Mouse (Mus musculus): ENCODE data around the gene Etnk1. TPM values are rescaled to one million over a fixed set of nuclear protein-coding genes. Genes with fewer than 3 reads are reported as not detected.

Etnk1 gene
- total RNA-seq, 2 experiments from 2014 or later = 161 to 170 TPM

- intact Hi-C loops (cut with DNase I) = no loop called here
- no peak for DNase-seq (ENCODE audit: low spot score in 2 of 2)
These were observed 24.6 kb downstream of the Etnk1 start for GRCm38 (mm10) chr6:143191477-143192098.

GRCm38 (mm10) chr6:143192709-143193108 is 25.7 kb downstream of the Etnk1 start:
- intact Hi-C loops (cut with DNase I) = no loop called here
- peak in 1 of 2 experiments; percentile 27 for DNase-seq (ENCODE audit: low spot score in 2 of 2)

GRCm38 (mm10) chr6:143193166-143193565 is 26.1 kb downstream of the Etnk1 start:
- intact Hi-C loops (cut with DNase I) = no loop called here
- DNase-seq (ENCODE audit: low spot score in 2 of 2) = no peak

GRCm38 (mm10) chr6:143193641-143194040 is 26.6 kb downstream of the Etnk1 start:
- intact Hi-C loops (cut with DNase I) = no loop called here
- no peak for DNase-seq (ENCODE audit: low spot score in 2 of 2)

- intact Hi-C loops (cut with DNase I) = no loop called here
- no peak for DNase-seq (ENCODE audit: low spot score in 2 of 2)
These were observed 30.0 kb downstream of the Etnk1 start for GRCm38 (mm10) chr6:143197053-143197452.

GRCm38 (mm10) chr6:143198421-143198820 is 31.4 kb downstream of the Etnk1 start:
- intact Hi-C loops (cut with DNase I) = no loop called here
- DNase-seq (ENCODE audit: low spot score in 2 of 2) = no peak

GRCm38 (mm10) chr6:143203097-143203496 is 36.1 kb downstream of the Etnk1 start:
- intact Hi-C loops (cut with DNase I) = no loop called here
- no peak for DNase-seq (ENCODE audit: low spot score in 2 of 2)

GRCm38 (mm10) chr6:143208880-143209279 is 41.9 kb downstream of the Etnk1 start:
- intact Hi-C loops (cut with DNase I) = no loop called here

GRCm38 (mm10) chr6:143212766-143213165 is 45.7 kb downstream of the Etnk1 start:
- no peak for DNase-seq (ENCODE audit: low spot score in 2 of 2)
- intact Hi-C loops (cut with DNase I) = no loop called here

More at GRCm38 (mm10) chr6:143208880-143209279, 41.9 kb downstream of the Etnk1 start:
- no peak for DNase-seq (ENCODE audit: low spot score in 2 of 2)

- intact Hi-C loops (cut with DNase I) = no loop called here
- no peak for DNase-seq (ENCODE audit: low spot score in 2 of 2)
These were observed 46.4 kb downstream of the Etnk1 start for GRCm38 (mm10) chr6:143213461-143213860.

GRCm38 (mm10) chr6:143216221-143216620 is 49.2 kb downstream of the Etnk1 start:
- intact Hi-C loops (cut with DNase I) = no loop called here

GRCm38 (mm10) chr6:143219347-143219746 is 52.3 kb downstream of the Etnk1 start:
- intact Hi-C loops (cut with DNase I) = no loop called here
- peak; percentile 85 to 91 for DNase-seq (ENCODE audit: low spot score in 2 of 2)

More at GRCm38 (mm10) chr6:143216221-143216620, 49.2 kb downstream of the Etnk1 start:
- no peak for DNase-seq (ENCODE audit: low spot score in 2 of 2)

GRCm38 (mm10) chr6:143221245-143221644 is 54.2 kb downstream of the Etnk1 start:
- intact Hi-C loops (cut with DNase I) = loop anchor here (5.0 kb wide), 1 partner anchor 1741 kb away; no protein-coding TSS in a partner anchor

GRCm38 (mm10) chr6:143224057-143224456 is 57.0 kb downstream of the Etnk1 start:
- DNase-seq (ENCODE audit: low spot score in 2 of 2) = no peak
- intact Hi-C loops (cut with DNase I) = loop anchor here (5.0 kb wide), 1 partner anchor 1738 kb away; no protein-coding TSS in a partner anchor

More at GRCm38 (mm10) chr6:143221245-143221644, 54.2 kb downstream of the Etnk1 start:
- DNase-seq (ENCODE audit: low spot score in 2 of 2) = no peak

GRCm38 (mm10) chr6:143224885-143225284 is 57.9 kb downstream of the Etnk1 start:
- DNase-seq (ENCODE audit: low spot score in 2 of 2) = no peak
- intact Hi-C loops (cut with DNase I) = loop anchor here (5.0 kb wide), 1 partner anchor 1737 kb away; no protein-coding TSS in a partner anchor

- no peak for DNase-seq (ENCODE audit: low spot score in 2 of 2)
- intact Hi-C loops (cut with DNase I) = no loop called here
These were observed 61.7 kb downstream of the Etnk1 start for GRCm38 (mm10) chr6:143228696-143229095.

GRCm38 (mm10) chr6:143229906-143230305 is 62.9 kb downstream of the Etnk1 start:
- DNase-seq (ENCODE audit: low spot score in 2 of 2) = no peak
- intact Hi-C loops (cut with DNase I) = no loop called here

- no peak for DNase-seq (ENCODE audit: low spot score in 2 of 2)
- intact Hi-C loops (cut with DNase I) = no loop called here
These were observed 63.9 kb downstream of the Etnk1 start for GRCm38 (mm10) chr6:143230888-143231287.

- DNase-seq (ENCODE audit: low spot score in 2 of 2) = no peak
- intact Hi-C loops (cut with DNase I) = no loop called here
These were observed 65.7 kb downstream of the Etnk1 start for GRCm38 (mm10) chr6:143232718-143233117.

- intact Hi-C loops (cut with DNase I) = no loop called here
- DNase-seq (ENCODE audit: low spot score in 2 of 2) = no peak
These were observed 67.8 kb downstream of the Etnk1 start for GRCm38 (mm10) chr6:143234868-143235267.

GRCm38 (mm10) chr6:143239362-143240074 is 72.5 kb downstream of the Etnk1 start:
- peak in 1 of 2 experiments; percentile 34 for DNase-seq (ENCODE audit: low spot score in 2 of 2)
- intact Hi-C loops (cut with DNase I) = no loop called here
